33 mouse cellular contexts compared by ENCODE assay signal in the genomic region with DNA sequence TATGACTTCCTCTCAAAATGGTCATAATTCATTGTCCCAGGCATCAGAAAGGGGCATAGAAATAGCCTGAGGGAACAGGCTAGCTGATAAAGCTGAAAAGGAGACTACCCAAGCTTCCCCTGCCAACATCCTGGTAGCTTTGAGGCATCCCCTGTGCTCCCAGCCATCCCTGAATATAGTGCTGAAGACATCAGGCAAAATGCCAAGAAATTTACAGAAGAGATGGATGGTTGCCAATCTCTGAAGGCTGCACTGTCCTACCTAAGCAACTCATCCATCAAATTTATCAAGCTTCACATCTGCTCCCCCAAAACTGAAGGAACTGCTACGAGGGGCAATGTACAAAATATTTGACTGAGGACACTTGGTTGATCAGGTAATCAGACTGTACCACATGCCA.
DNase-seq lines count a peak whose midpoint lies in the region; ATAC-seq and TF ChIP-seq lines count a peak whose summit lies in the region.
"Had no signal": no experiment of that assay in that cellular context is flagged by ENCODE, and none has a peak within 500 bp of the region (broad histone marks: within the 10 kb centered on the region; RNA-seq: fewer than 3 reads in every experiment).

No protein-coding gene starts in this region.

- H3K36me3 ChIP-seq in lung, embryonic 14.5 days (ENCODE audit: insufficient read depth) = no peaks in the 10 kb centered on the region
- no peaks in the 10 kb centered on the region for H3K36me3 ChIP-seq in lung, postnatal 0 days (ENCODE audit: insufficient read depth, low read length)
- H3K36me3 ChIP-seq in MEL (ENCODE audit: control insufficient read depth in 1 of 2, insufficient read depth in 2 of 2, low read length in 2 of 2) = no peaks in the 10 kb centered on the region
- H3K36me3 ChIP-seq: embryonic facial prominence, embryonic 13.5 days; forebrain, embryonic 10.5 days; kidney, embryonic 15.5 days; liver, embryonic 12.5 days; neural tube, embryonic 12.5 days; stomach, embryonic 15.5 days had no signal

- ATAC-seq in lung, embryonic 14.5 days (ENCODE audit: insufficient read depth) = no peak
- ATAC-seq in lung, postnatal 0 days = no peak
- ATAC-seq: inflammation-experienced regulatory T-cells, adult 6 months; liver, embryonic 12.5 days; liver, postnatal 0 days; midbrain, embryonic 16.5 days had no signal

- H3K9me3 ChIP-seq in lung, embryonic 14.5 days (ENCODE audit: low read depth, low read length) = no peaks in the 10 kb centered on the region
- H3K9me3 ChIP-seq in lung, postnatal 0 days (ENCODE audit: low read length) = no peaks in the 10 kb centered on the region
- no peaks in the 10 kb centered on the region for H3K9me3 ChIP-seq in MEL (replicated peaks; ENCODE audit: insufficient read depth, low read length)
- H3K9me3 ChIP-seq: embryonic facial prominence, embryonic 13.5 days; forebrain, embryonic 10.5 days; kidney, embryonic 15.5 days; liver, embryonic 12.5 days; neural tube, embryonic 12.5 days; stomach, embryonic 15.5 days had no signal

- no peaks in the 10 kb centered on the region for H3K4me1 ChIP-seq in lung, embryonic 14.5 days (ENCODE audit: insufficient read depth)
- H3K4me1 ChIP-seq in lung, postnatal 0 days (ENCODE audit: insufficient read depth, low read depth, low read length) = no peaks in the 10 kb centered on the region
- no peaks in the 10 kb centered on the region for H3K4me1 ChIP-seq in MEL (ENCODE audit: control insufficient read depth in 1 of 2, insufficient read depth in 2 of 2, low read length in 2 of 2)
- H3K4me1 ChIP-seq: embryonic facial prominence, embryonic 13.5 days; kidney, embryonic 15.5 days; liver, embryonic 12.5 days; neural tube, embryonic 12.5 days; stomach, embryonic 15.5 days had no signal

- H3K79me2 ChIP-seq in MEL (ENCODE audit: control insufficient read depth, insufficient read depth, low read length, poor library complexity) = no peaks in the 10 kb centered on the region

- no peak for TF ChIP-seq EP300 in lung, postnatal 0 days (IDR thresholded peaks at IDR 0.05)
- no peak for TF ChIP-seq EP300 in MEL (IDR thresholded peaks at IDR 0.05; ENCODE audit: low read depth in 1 of 2, low read length in 2 of 2)

- no peak overlapping the region for H3K4me3 ChIP-seq in lung, embryonic 14.5 days (ENCODE audit: low read depth, low read length)
- H3K4me3 ChIP-seq in lung, postnatal 0 days (ENCODE audit: low read depth, low read length) = no peak overlapping the region
- H3K4me3 ChIP-seq in MEL (ENCODE audit: control insufficient read depth in 1 of 2, insufficient read depth in 1 of 2, low read depth in 2 of 2, low read length in 2 of 2) = no peak overlapping the region
- H3K4me3 ChIP-seq: embryonic facial prominence, embryonic 13.5 days; forebrain, embryonic 10.5 days; kidney, embryonic 15.5 days; layer of hippocampus, adult 2 months; left cerebral cortex, adult 2 months; liver, embryonic 12.5 days; myocyte; neural tube, embryonic 12.5 days; stomach, embryonic 15.5 days had no signal

- TF ChIP-seq CTCF in lung, embryonic 14.5 days (IDR thresholded peaks at IDR 0.05; ENCODE audit: low read depth) = no peak
- TF ChIP-seq CTCF in lung, postnatal 0 days (IDR thresholded peaks at IDR 0.05) = no peak
- TF ChIP-seq CTCF in MEL (IDR thresholded peaks at IDR 0.05 in 2 of 3, conservative IDR thresholded peaks at IDR 0.05 in 1 of 3; ENCODE audit: control insufficient read depth in 1 of 3, insufficient read depth in 1 of 3, low read depth in 2 of 3, low read length in 3 of 3, poor library complexity in 1 of 3, severe bottlenecking in 1 of 3) = no peak

- peak; percentile 23 for DNase-seq in heart, adult 11 months
- DNase-seq in heart, adult 9 months (ENCODE audit: low spot score in 2 of 2) = no peak
- DNase-seq in lung, embryonic 14.5 days = peak; percentile 4
- no peak for DNase-seq in lung, postnatal 0 days (ENCODE audit: low spot score)
- DNase-seq in MEL (ENCODE audit: low read depth, low spot score) (peak; percentile 2), MN1 (ENCODE audit: low spot score) (peak; percentile 23)
- no peak for DNase-seq in adrenal gland, postnatal 14 days
- DNase-seq in thymus, postnatal 0 days (ENCODE audit: low spot score) = no peak
- DNase-seq: adrenal gland, adult 8-10 months; B cell, adult 2 months; cerebellum, adult 8-10 months; embryo, embryonic 11 days; gastrocnemius, postnatal 14 days; heart, postnatal 36 days; kidney, adult 18-20 months; kidney, postnatal 25 days; liver, postnatal 0 days; lung, postnatal 10 days; right cerebral cortex, postnatal 25 days; thymus, postnatal 14 days had no signal

- no peak for TF ChIP-seq POLR2A in MEL (IDR thresholded peaks at IDR 0.05; ENCODE audit: control insufficient read depth in 1 of 2, insufficient read depth in 1 of 2, low read depth in 1 of 2, low read length in 2 of 2, poor library complexity in 1 of 2)

- no peaks in the 10 kb centered on the region for H3K27me3 ChIP-seq in lung, embryonic 14.5 days (ENCODE audit: insufficient read depth, low read length)
- no peaks in the 10 kb centered on the region for H3K27me3 ChIP-seq in lung, postnatal 0 days (replicated peaks; ENCODE audit: insufficient read depth, low read length)
- no peaks in the 10 kb centered on the region for H3K27me3 ChIP-seq in MEL (ENCODE audit: control insufficient read depth in 1 of 2, insufficient read depth in 2 of 2, low read length in 2 of 2)
- H3K27me3 ChIP-seq: embryonic facial prominence, embryonic 13.5 days; kidney, embryonic 15.5 days; liver, embryonic 12.5 days; neural tube, embryonic 12.5 days; stomach, embryonic 15.5 days had no signal

- H3K9ac ChIP-seq in lung, embryonic 14.5 days = no peak overlapping the region
- no peak overlapping the region for H3K9ac ChIP-seq in lung, postnatal 0 days (replicated peaks; ENCODE audit: low read depth)
- no peak overlapping the region for H3K9ac ChIP-seq in MEL (ENCODE audit: control insufficient read depth, low read depth, low read length, poor library complexity, severe bottlenecking)
- H3K9ac ChIP-seq: embryonic facial prominence, embryonic 13.5 days; kidney, embryonic 15.5 days; liver, embryonic 12.5 days; liver, postnatal 0 days; neural tube, embryonic 12.5 days; stomach, embryonic 15.5 days had no signal

- no peak overlapping the region for H3K4me2 ChIP-seq in lung, embryonic 14.5 days
- H3K4me2 ChIP-seq in lung, postnatal 0 days (replicated peaks; ENCODE audit: low read depth, low read length) = no peak overlapping the region
- H3K4me2 ChIP-seq: embryonic facial prominence, embryonic 13.5 days; heart, embryonic 11.5 days; kidney, embryonic 15.5 days; liver, embryonic 12.5 days; neural tube, embryonic 12.5 days; stomach, embryonic 15.5 days had no signal

- TF ChIP-seq RAD21 in MEL (IDR thresholded peaks at IDR 0.05; ENCODE audit: low read depth, low read length) = no peak

- H3K27ac ChIP-seq in lung, embryonic 14.5 days (ENCODE audit: low read depth) = no peak overlapping the region
- H3K27ac ChIP-seq in lung, postnatal 0 days (ENCODE audit: low read length) = no peak overlapping the region
- H3K27ac ChIP-seq in MEL (ENCODE audit: control insufficient read depth, low read depth, low read length) = no peak overlapping the region
- H3K27ac ChIP-seq: embryonic facial prominence, embryonic 13.5 days; forebrain, embryonic 10.5 days; kidney, embryonic 15.5 days; layer of hippocampus, adult 2 months; left cerebral cortex, adult 2 months; liver, embryonic 12.5 days; macrophage; neural tube, embryonic 12.5 days; stomach, embryonic 15.5 days had no signal

- 29% methylated on average over 1 of the region's 1 CpGs for WGBS in lung, embryonic 14.5 days
- WGBS in lung, postnatal 0 days = 57% methylated on average over 1 of the region's 1 CpGs

TF ChIP-seq in MEL, 35 proteins besides CTCF, POLR2A, EP300 and RAD21:
- TF ChIP-seq CHD1 (IDR thresholded peaks at IDR 0.05; ENCODE audit: low read depth, low read length) (no peak), TCF12 (IDR thresholded peaks at IDR 0.05; ENCODE audit: low read depth, low read length) (no peak), KAT2A (conservative IDR thresholded peaks at IDR 0.05; ENCODE audit: low read depth, low read length) (no peak), USF2 (IDR thresholded peaks at IDR 0.05; ENCODE audit: borderline replicate concordance in 1 of 2, insufficient read depth in 1 of 2, low read depth in 1 of 2, low read length in 2 of 2) (no peak), E2F4 (IDR thresholded peaks at IDR 0.05; ENCODE audit: borderline replicate concordance, low read depth, low read length) (no peak), MYB (IDR thresholded peaks at IDR 0.05; ENCODE audit: low read depth, low read length) (no peak), GABPA (IDR thresholded peaks at IDR 0.05; ENCODE audit: low read depth, low read length) (no peak), TBP (IDR thresholded peaks at IDR 0.05; ENCODE audit: low read depth, low read length) (no peak), MXI1 (IDR thresholded peaks at IDR 0.05; ENCODE audit: low read depth, low read length) (no peak), MEF2A (IDR thresholded peaks at IDR 0.05; ENCODE audit: extremely low read depth, insufficient replicate concordance, low read depth, low read length, poor library complexity, severe bottlenecking) (no peak), TAL1 (IDR thresholded peaks at IDR 0.05; ENCODE audit: low read length) (no peak), SIN3A (IDR thresholded peaks at IDR 0.05; ENCODE audit: low read length) (no peak), ZKSCAN1 (IDR thresholded peaks at IDR 0.05; ENCODE audit: low read depth, low read length) (no peak)
TF ChIP-seq in MEL: peak in this region for 0.

Comparison
In these comparisons a context has a peak if more than half of its experiments do, and no peak if none do; other contexts are left out.
1. DNase-seq: peak in heart, adult 11 months (single experiment), lung, embryonic 14.5 days (single experiment), MEL (single experiment) and MN1 (single experiment); none in heart, adult 9 months (0 of 2), lung, postnatal 0 days (single experiment), adrenal gland, postnatal 14 days (single experiment) and thymus, postnatal 0 days (single experiment).